Mouse (Mus musculus) retina, postnatal 1 day (tissue): ENCODE data around the gene Gm5726.
"Not testable (repeated sequence)": the region's sequence is repeated elsewhere in the genome, so short reads cannot be mapped to it uniquely, and the experiment has no call there.

Experiments
- DNase-seq: peaks from one replicate; pipeline ENCODE4 v3.0.0-alpha.2; 2012

The Gm5726 gene

GRCm38 (mm10) chr7:20545657-20546056 lies at the start of gene Gm5726:
TSS of gene Gm5726 (minus strand) at chr7:20545757.
- not testable (repeated sequence) for DNase-seq

- not testable (repeated sequence) for DNase-seq
Observed at GRCm38 (mm10) chr7:20576141-20576540, 30.6 kb upstream of the Gm5726 start, which contains the start of gene Gm4141. TSS of gene Gm4141 (minus strand) at chr7:20576241.

DNA sequence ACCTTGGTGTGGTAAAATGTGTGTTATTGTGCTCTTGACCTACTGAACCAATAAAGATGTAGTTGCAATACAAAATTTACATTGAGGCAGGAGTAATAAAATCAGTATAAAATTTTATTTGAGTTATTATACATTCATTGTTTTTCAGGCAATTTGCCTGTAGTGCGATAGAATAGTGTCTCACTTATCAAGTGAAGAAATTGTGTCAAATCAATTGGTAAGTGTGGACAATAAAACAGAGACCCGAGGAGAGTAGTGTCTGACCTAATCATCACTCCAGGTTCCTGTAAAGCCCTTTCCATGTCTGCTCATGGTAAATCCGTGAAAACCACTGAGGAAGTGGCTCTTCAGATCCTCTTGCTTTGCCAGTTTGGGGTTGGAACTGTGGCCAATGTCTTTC lies 12.0 kb downstream of the Gm5726 start, which contains the start of gene Vmn1r104:
TSS of gene Vmn1r104 (plus strand) at position 301 of the 400 bp plus-strand sequence.
- DNase-seq: not testable (repeated sequence)

DNA sequence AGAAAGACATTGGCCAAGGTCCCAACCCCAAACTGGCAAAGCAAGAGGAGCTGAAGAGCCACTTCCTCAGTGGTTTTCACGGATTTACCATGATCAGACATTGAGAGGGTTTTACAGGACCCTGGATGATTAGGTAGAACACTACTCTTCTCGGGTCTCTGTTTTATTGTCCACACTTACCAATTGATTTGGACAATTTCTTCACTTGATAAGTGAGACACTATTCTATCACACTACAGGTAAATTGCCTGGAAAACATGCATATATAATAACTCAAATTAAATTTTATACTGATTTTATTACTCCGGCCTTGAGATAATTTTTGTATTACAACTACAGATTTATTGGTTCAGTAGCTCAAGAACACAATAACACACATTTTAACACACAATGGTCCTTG lies 35.1 kb downstream of the Gm5726 start, which contains the start of gene Vmn1r103:
TSS of gene Vmn1r103 (minus strand) at position 101 of the 400 bp plus-strand sequence.
- not testable (repeated sequence) for DNase-seq
